Mouse (Mus musculus) MEL (cell line): ENCODE measurements at regions not wholly inside any gene's neighbourhood (a gene's known extent, or its start where the extent isn't known, plus 50 kb on each side); places are given as distances from the start of the nearest gene placed in this dataset.

Experiments
- DNase-seq: peaks from one replicate; pipeline ENCODE4 v3.0.0; 2011; ENCODE audit warnings: low read depth, low spot score
- H3K27ac ChIP-seq: 2 replicates; pipeline ENCODE4 v1.5.1; 2012; ENCODE audit warnings: low read depth, mild to moderate bottlenecking, control low read depth, low read length, moderate library complexity; ENCODE audit not compliant: control insufficient read depth
- H3K27me3 ChIP-seq, 2 experiments: fragments of 150-350 bp in 1 of 2; sonication (generic) in 1 of 2; 2 replicates each; pipeline ENCODE4 v1.6.1; 2012; ENCODE audit warnings: low read length in 2 of 2, mild to moderate bottlenecking in 2 of 2, improper control_type of control experiment in 1 of 2, moderate library complexity in 1 of 2; ENCODE audit not compliant: insufficient read depth in 2 of 2, control insufficient read depth in 1 of 2
- H3K36me3 ChIP-seq, 2 experiments: 2 replicates each; pipeline ENCODE4 v1.6.1; 2012 to 2014; ENCODE audit warnings: low read length in 2 of 2, improper control_type of control experiment in 1 of 2, inconsistent platforms in 1 of 2, mild to moderate bottlenecking in 1 of 2; ENCODE audit not compliant: insufficient read depth in 2 of 2, control insufficient read depth in 1 of 2
- H3K4me1 ChIP-seq, 2 experiments: fragments of 150-350 bp in 1 of 2; sonication (generic) in 1 of 2; 2 replicates each; pipeline ENCODE4 v1.6.1; 2012; ENCODE audit warnings: low read length in 2 of 2, improper control_type of control experiment in 1 of 2, mild to moderate bottlenecking in 1 of 2; ENCODE audit not compliant: insufficient read depth in 2 of 2, control insufficient read depth in 1 of 2
- H3K4me3 ChIP-seq, 2 experiments: fragments of 150-350 bp in 1 of 2; sonication (generic) in 1 of 2; 2 replicates each; pipeline ENCODE4 v1.5.1; 2012; ENCODE audit warnings: low read depth in 2 of 2, low read length in 2 of 2, mild to moderate bottlenecking in 2 of 2, moderate library complexity in 2 of 2, control low read depth in 1 of 2, improper control_type of control experiment in 1 of 2; ENCODE audit not compliant: control insufficient read depth in 1 of 2, insufficient read depth in 1 of 2
- H3K79me2 ChIP-seq: 2 replicates; pipeline ENCODE4 v1.6.1; 2012; ENCODE audit warnings: mild to moderate bottlenecking, low read length, moderate library complexity; ENCODE audit not compliant: control insufficient read depth, poor library complexity, insufficient read depth
- H3K9ac ChIP-seq: 2 replicates; pipeline ENCODE4 v1.6.1; 2012; ENCODE audit warnings: low read depth, mild to moderate bottlenecking, control low read depth, low read length, moderate library complexity; ENCODE audit not compliant: control insufficient read depth, poor library complexity, severe bottlenecking
- H3K9me3 ChIP-seq: fragments of 150-350 bp; sonication (generic); replicated peaks from 2 replicates; pipeline ENCODE4 v1.6.1; 2012; ENCODE audit warnings: mild to moderate bottlenecking, low read length, improper control_type of control experiment, moderate library complexity; ENCODE audit not compliant: insufficient read depth
- ELF1 ChIP-seq: IDR thresholded peaks from 2 replicates; pipeline ENCODE4 v1.6.1; 2014; ENCODE audit warnings: low read depth, mild to moderate bottlenecking, inconsistent platforms, low read length, improper control_type of control experiment, moderate library complexity
- EP300 ChIP-seq, 2 experiments: IDR thresholded peaks; 2 replicates each; pipeline ENCODE4 v1.6.1; 2011; ENCODE audit warnings: improper control_type of control experiment in 2 of 2, low read length in 2 of 2, low read depth in 1 of 2, mild to moderate bottlenecking in 1 of 2
- GATA1 ChIP-seq: IDR thresholded peaks from 2 replicates; pipeline ENCODE4 v1.6.1; 2011; ENCODE audit warnings: low read depth, low read length, improper control_type of control experiment
- HCFC1 ChIP-seq: IDR thresholded peaks from 2 replicates; pipeline ENCODE4 v1.6.1; 2012; ENCODE audit warnings: low read depth, mild to moderate bottlenecking, inconsistent platforms, low read length, improper control_type of control experiment, moderate library complexity
- MAFK ChIP-seq: IDR thresholded peaks from 2 replicates; pipeline ENCODE4 v1.6.1; 2011; ENCODE audit warnings: low read depth, mild to moderate bottlenecking, low read length, improper control_type of control experiment, borderline replicate concordance
- MAX ChIP-seq: IDR thresholded peaks from 2 replicates; pipeline ENCODE4 v1.6.1; 2011; ENCODE audit warnings: low read length, improper control_type of control experiment
- MEF2A ChIP-seq: IDR thresholded peaks from 2 replicates; pipeline ENCODE4 v1.6.1; 2014; ENCODE audit warnings: low read depth, mild to moderate bottlenecking, inconsistent platforms, low read length, improper control_type of control experiment; ENCODE audit not compliant: poor library complexity, insufficient replicate concordance, severe bottlenecking; ENCODE audit errors: extremely low read depth
- MXI1 ChIP-seq: IDR thresholded peaks from 2 replicates; pipeline ENCODE4 v1.6.1; 2011; ENCODE audit warnings: mild to moderate bottlenecking, low read depth, low read length, improper control_type of control experiment
- MYC ChIP-seq: IDR thresholded peaks from 2 replicates; pipeline ENCODE4 v1.6.1; 2011; ENCODE audit warnings: low read depth, mild to moderate bottlenecking, low read length, improper control_type of control experiment, moderate library complexity
- NELFE ChIP-seq: IDR thresholded peaks from 2 replicates; pipeline ENCODE4 v1.6.1; 2011; ENCODE audit warnings: low read depth, low read length, improper control_type of control experiment
- NRF1 ChIP-seq: IDR thresholded peaks from 2 replicates; pipeline ENCODE4 v1.6.1; 2014; ENCODE audit warnings: low read depth, mild to moderate bottlenecking, inconsistent platforms, low read length, improper control_type of control experiment, moderate library complexity; ENCODE audit not compliant: poor library complexity, insufficient read depth, severe bottlenecking
- POLR2A ChIP-seq, 2 experiments: IDR thresholded peaks; 2 replicates each; pipeline ENCODE4 v1.6.1; 2011 to 2012; ENCODE audit warnings: low read length in 2 of 2, mild to moderate bottlenecking in 2 of 2, control low read depth in 1 of 2, improper control_type of control experiment in 1 of 2, low read depth in 1 of 2, moderate library complexity in 1 of 2; ENCODE audit not compliant: control insufficient read depth in 1 of 2, insufficient read depth in 1 of 2, poor library complexity in 1 of 2
- POLR2AphosphoS2 ChIP-seq: IDR thresholded peaks from 2 replicates; pipeline ENCODE4 v1.6.1; 2011; ENCODE audit warnings: low read length, improper control_type of control experiment
- POLR2AphosphoS5 ChIP-seq: IDR thresholded peaks from 2 replicates; pipeline ENCODE4 v1.6.1; 2012; ENCODE audit warnings: low read depth, borderline replicate concordance, mild to moderate bottlenecking, inconsistent platforms, low read length, moderate library complexity, mixed read lengths
- RAD21 ChIP-seq: IDR thresholded peaks from 2 replicates; pipeline ENCODE4 v1.6.1; 2011; ENCODE audit warnings: mild to moderate bottlenecking, low read depth, low read length, improper control_type of control experiment
- SIN3A ChIP-seq: IDR thresholded peaks from 2 replicates; pipeline ENCODE4 v1.6.1; 2012; ENCODE audit warnings: low read length, improper control_type of control experiment, inconsistent platforms
- SMC3 ChIP-seq: IDR thresholded peaks from 2 replicates; pipeline ENCODE4 v1.6.1; 2011; ENCODE audit warnings: low read depth, low read length, improper control_type of control experiment
- TAL1 ChIP-seq: IDR thresholded peaks from 2 replicates; pipeline ENCODE4 v1.6.1; 2012; ENCODE audit warnings: mild to moderate bottlenecking, inconsistent platforms, low read length, moderate library complexity, mixed read lengths
- TCF12 ChIP-seq: IDR thresholded peaks from 2 replicates; pipeline ENCODE4 v1.6.1; 2014; ENCODE audit warnings: low read depth, mild to moderate bottlenecking, inconsistent platforms, low read length, improper control_type of control experiment, moderate library complexity
- UBTF ChIP-seq: IDR thresholded peaks from 2 replicates; pipeline ENCODE4 v1.6.1; 2012; ENCODE audit warnings: low read depth, mild to moderate bottlenecking, inconsistent platforms, low read length, improper control_type of control experiment, moderate library complexity, borderline replicate concordance; ENCODE audit not compliant: insufficient read depth
- USF1 ChIP-seq: IDR thresholded peaks from 2 replicates; pipeline ENCODE4 v1.6.1; 2014; ENCODE audit warnings: low read depth, mild to moderate bottlenecking, inconsistent platforms, low read length, improper control_type of control experiment, moderate library complexity
- USF2 ChIP-seq, 2 experiments: IDR thresholded peaks; 2 replicates each; pipeline ENCODE4 v1.6.1; 2011 to 2012; ENCODE audit warnings: improper control_type of control experiment in 2 of 2, low read length in 2 of 2, borderline replicate concordance in 1 of 2, inconsistent platforms in 1 of 2, low read depth in 1 of 2, mild to moderate bottlenecking in 1 of 2; ENCODE audit not compliant: insufficient read depth in 1 of 2

- peaks cover 25% of the 10 kb centered on the region in 2 experiments for H3K4me1 ChIP-seq
- H3K9ac ChIP-seq = no peak overlapping the region
- no peak for TF ChIP-seq MAX
- TF ChIP-seq MEF2A = no peak
- TF ChIP-seq TCF12 = no peak
- TF ChIP-seq TAL1 = no peak
- TF ChIP-seq NRF1 = no peak
- no peak for TF ChIP-seq UBTF
- no peak for TF ChIP-seq GATA1
- TF ChIP-seq ELF1 = no peak
- TF ChIP-seq HCFC1 = no peak
- no peak for TF ChIP-seq POLR2AphosphoS2
- TF ChIP-seq POLR2A (IDR thresholded peaks at IDR 0.05; ENCODE audit: control insufficient read depth in 1 of 2, insufficient read depth in 1 of 2, low read depth in 1 of 2, low read length in 2 of 2, poor library complexity in 1 of 2) = no peak
- no peak for TF ChIP-seq EP300 (IDR thresholded peaks at IDR 0.05; ENCODE audit: low read depth in 1 of 2, low read length in 2 of 2)
- TF ChIP-seq USF1 = no peak
- no peak for TF ChIP-seq MXI1
- no peak for TF ChIP-seq SIN3A
- no peak for TF ChIP-seq POLR2AphosphoS5
- TF ChIP-seq NELFE = no peak
- TF ChIP-seq USF2 (IDR thresholded peaks at IDR 0.05; ENCODE audit: borderline replicate concordance in 1 of 2, insufficient read depth in 1 of 2, low read depth in 1 of 2, low read length in 2 of 2) = no peak
- TF ChIP-seq MYC = no peak
- no peak overlapping the region for H3K27ac ChIP-seq
- H3K27me3 ChIP-seq = no peaks in the 10 kb centered on the region
- peaks cover 61% of the 10 kb centered on the region for H3K79me2 ChIP-seq
- H3K4me3 ChIP-seq = no peak overlapping the region
- no peaks in the 10 kb centered on the region for H3K9me3 ChIP-seq
- peaks cover 6 to 36% of the 10 kb centered on the region in 2 experiments for H3K36me3 ChIP-seq
- peak; percentile 51 for DNase-seq
These were observed 158.8 kb upstream of the Klf14 start for GRCm38 (mm10) chr6:31117666-31118065.

GRCm38 (mm10) chr6:31121008-31121407 lies 162.1 kb upstream of the Klf14 start:
- H3K36me3 ChIP-seq = peaks cover 3 to 37% of the 10 kb centered on the region in 2 experiments
- peaks cover 72% of the 10 kb centered on the region for H3K79me2 ChIP-seq
- TF ChIP-seq SMC3 (no peak), RAD21 (no peak), MAFK (no peak)
- no peak overlapping the region for H3K9ac ChIP-seq
- no peaks in the 10 kb centered on the region for H3K9me3 ChIP-seq
- H3K27me3 ChIP-seq = no peaks in the 10 kb centered on the region
- H3K27ac ChIP-seq = no peak overlapping the region
- H3K4me3 ChIP-seq = no peak overlapping the region
- peaks cover 17 to 31% of the 10 kb centered on the region in 2 experiments for H3K4me1 ChIP-seq
- DNase-seq = no peak
